Mouse (Mus musculus): ENCODE results near the gene Snrpc. TPM values are rescaled to one million over a fixed set of nuclear protein-coding genes. Genes with fewer than 3 reads are reported as not detected.

Snrpc gene
- polyA plus RNA-seq, 1 experiment = 1,027 TPM

- no peak for TF ChIP-seq GATA1 (IDR thresholded peaks at IDR 0.05; ENCODE audit: low read length)
Measured at GRCm38 (mm10) chr17:27826908-27827383, 11.0 kb upstream of the Snrpc start.

GRCm38 (mm10) chr17:27827511-27827910 lies 10.4 kb upstream of the Snrpc start:
- TF ChIP-seq GATA1 (IDR thresholded peaks at IDR 0.05; ENCODE audit: low read length) = no peak

GRCm38 (mm10) chr17:27830411-27830810 lies 7.5 kb upstream of the Snrpc start:
- no peak for TF ChIP-seq GATA1 (IDR thresholded peaks at IDR 0.05; ENCODE audit: low read length)

GRCm38 (mm10) chr17:27839469-27840252 lies 1.7 kb downstream of the Snrpc start:
- TF ChIP-seq GATA1 (IDR thresholded peaks at IDR 0.05; ENCODE audit: low read length) = no peak

- TF ChIP-seq GATA1 (IDR thresholded peaks at IDR 0.05; ENCODE audit: low read length) = no peak
Measured at GRCm38 (mm10) chr17:27848351-27848750, 10.4 kb downstream of the Snrpc start.

- TF ChIP-seq GATA1 (IDR thresholded peaks at IDR 0.05; ENCODE audit: low read length) = no peak
Measured at GRCm38 (mm10) chr17:27851076-27851475, 13.1 kb downstream of the Snrpc start.

GRCm38 (mm10) chr17:27856265-27856797 lies 18.4 kb downstream of the Snrpc start, which contains the start of gene Uhrf1bp1:
Uhrf1bp1 (plus strand) TSS chr17:27856441.
- no peak for TF ChIP-seq GATA1 (IDR thresholded peaks at IDR 0.05; ENCODE audit: low read length)

- TF ChIP-seq GATA1 (IDR thresholded peaks at IDR 0.05; ENCODE audit: low read length) = no peak
Measured at GRCm38 (mm10) chr17:27856798-27857648, 19.1 kb downstream of the Snrpc start.

GRCm38 (mm10) chr17:27857649-27858475 lies 19.9 kb downstream of the Snrpc start:
- TF ChIP-seq GATA1 (IDR thresholded peaks at IDR 0.05; ENCODE audit: low read length) = no peak

- TF ChIP-seq GATA1 (IDR thresholded peaks at IDR 0.05; ENCODE audit: low read length) = no peak
Measured at GRCm38 (mm10) chr17:27859131-27859530, 21.2 kb downstream of the Snrpc start.

GRCm38 (mm10) chr17:27865461-27865860 lies 27.5 kb downstream of the Snrpc start:
- no peak for TF ChIP-seq GATA1 (IDR thresholded peaks at IDR 0.05; ENCODE audit: low read length)

GRCm38 (mm10) chr17:27866737-27867136 lies 28.8 kb downstream of the Snrpc start:
- TF ChIP-seq GATA1 (IDR thresholded peaks at IDR 0.05; ENCODE audit: low read length) = no peak

- no peak for TF ChIP-seq GATA1 (IDR thresholded peaks at IDR 0.05; ENCODE audit: low read length)
Measured at GRCm38 (mm10) chr17:27871851-27872250, 33.9 kb downstream of the Snrpc start.

GRCm38 (mm10) chr17:27873583-27873982 lies 35.6 kb downstream of the Snrpc start:
- TF ChIP-seq GATA1 (IDR thresholded peaks at IDR 0.05; ENCODE audit: low read length) = no peak

- TF ChIP-seq GATA1 (IDR thresholded peaks at IDR 0.05; ENCODE audit: low read length) = no peak
Measured at GRCm38 (mm10) chr17:27874510-27874909, 36.6 kb downstream of the Snrpc start.

Data from G1E-ER4 (cell line).